In genomic region chr12:111371905-111372304, GRCm38 (mm10) we compare ENCODE assay signal across 19 mouse cellular contexts. TPM values are rescaled to one million over a fixed set of nuclear protein-coding genes. Genes with fewer than 3 reads are reported as not detected.
"Had no signal": no experiment of that assay in that cellular context is flagged by ENCODE, and none has a peak within 500 bp of the region (broad histone marks: within the 10 kb centered on the region; RNA-seq: fewer than 3 reads in every experiment).

No protein-coding gene starts in this region.

- H3K27me3 ChIP-seq: lung, embryonic 15.5 days; midbrain, embryonic 13.5 days; midbrain, embryonic 15.5 days; neural tube, embryonic 12.5 days; stomach, embryonic 15.5 days had no signal

- H3K9ac ChIP-seq: lung, embryonic 15.5 days; midbrain, embryonic 13.5 days; midbrain, embryonic 15.5 days; neural tube, embryonic 12.5 days; stomach, embryonic 15.5 days had no signal

- H3K4me3 ChIP-seq: lung, embryonic 15.5 days; megakaryocyte, embryonic 14.5 days; midbrain, embryonic 13.5 days; midbrain, embryonic 15.5 days; neural tube, embryonic 12.5 days; stomach, embryonic 15.5 days had no signal

- DNase-seq: lung, adult 2 months; lung, postnatal 14 days; lung, postnatal 36 days; right cerebral cortex, postnatal 14 days; thymus, adult 2 months; thymus, postnatal 25 days; thymus, postnatal 4 days had no signal

- H3K9me3 ChIP-seq: lung, embryonic 15.5 days; megakaryocyte, embryonic 14.5 days; midbrain, embryonic 13.5 days; midbrain, embryonic 15.5 days; neural tube, embryonic 12.5 days; stomach, embryonic 15.5 days had no signal

- H3K4me2 ChIP-seq: lung, embryonic 15.5 days; midbrain, embryonic 11.5 days; midbrain, embryonic 13.5 days; midbrain, embryonic 15.5 days; neural tube, embryonic 12.5 days; stomach, embryonic 15.5 days had no signal

- ATAC-seq: lung, postnatal 0 days; midbrain, embryonic 13.5 days; midbrain, embryonic 15.5 days had no signal

- H3K36me3 ChIP-seq: lung, embryonic 15.5 days; midbrain, embryonic 13.5 days; midbrain, embryonic 15.5 days; neural tube, embryonic 12.5 days; stomach, embryonic 15.5 days had no signal

- H3K27ac ChIP-seq: lung, embryonic 15.5 days; macrophage; midbrain, embryonic 13.5 days; midbrain, embryonic 15.5 days; neural tube, embryonic 12.5 days; stomach, embryonic 15.5 days; stomach, postnatal 0 days had no signal

RNA-seq across cellular contexts. Expression of gene Lbhd2, which starts 34.7 kb away (rescaled TPM):
- total RNA-seq: monocyte, adult 5-6 weeks; neutrophil, adult 5-6 weeks had no signal
- polyA plus RNA-seq: lung, adult 2 months; macrophage; midbrain, embryonic 11.5 days; midbrain, embryonic 13.5 days had no signal

RNA-seq across cellular contexts. Expression of gene Exoc3l4, which starts 44.9 kb away (rescaled TPM):
- total RNA-seq: monocyte, adult 5-6 weeks; neutrophil, adult 5-6 weeks had no signal
